Mouse (Mus musculus): ENCODE measurements around the gene Afap1l2. TPM values are rescaled to one million over a fixed set of nuclear protein-coding genes. Genes with fewer than 3 reads are reported as not detected.

Gene Afap1l2
- total RNA-seq, 2 experiments from 2014 or later, result 0.34 to 5.2 TPM

DNA sequence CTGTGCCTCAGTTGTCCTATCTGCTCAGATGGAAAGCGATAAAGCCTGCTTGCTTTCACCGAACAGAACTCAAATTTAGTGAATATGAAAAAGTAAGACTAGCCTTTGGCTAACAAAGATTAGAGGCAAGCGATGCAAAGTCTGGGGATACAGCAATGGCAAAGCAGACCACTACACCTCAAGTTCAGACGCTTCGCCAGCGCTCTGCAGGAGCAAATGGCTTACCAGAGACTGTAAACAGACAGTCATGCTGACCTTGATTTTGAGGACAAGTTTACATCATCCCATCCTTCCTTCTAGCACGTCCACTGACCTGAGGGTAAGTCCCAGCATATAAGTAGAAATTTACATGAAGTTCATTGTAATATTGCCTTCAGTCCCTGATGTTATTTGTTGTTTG, 61.8 kb downstream of the Afap1l2 start:
- ATAC-seq (replicated peaks; ENCODE audit: low FRiP score, poor library complexity, severe bottlenecking), result no peak

DNA sequence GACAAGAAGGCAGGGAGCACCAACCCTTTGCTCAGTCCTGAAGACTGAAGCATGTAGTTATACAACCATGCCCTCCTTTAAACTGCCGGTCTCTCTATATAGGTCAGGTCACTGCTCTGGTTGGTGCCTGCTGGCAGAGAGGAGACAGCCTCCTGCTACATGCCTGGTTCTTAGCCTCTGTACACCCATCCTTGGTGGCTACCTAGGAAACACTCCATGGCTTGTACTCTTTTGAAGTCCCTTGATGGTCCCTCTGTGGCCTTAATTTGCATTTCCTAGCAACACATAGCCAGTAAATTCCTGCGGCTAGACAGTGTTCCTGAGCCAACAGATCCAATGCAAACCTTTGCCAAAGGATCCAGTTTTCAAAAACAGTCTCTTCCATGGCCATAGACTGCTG, 62.4 kb downstream of the Afap1l2 start:
- no peak for ATAC-seq (replicated peaks; ENCODE audit: low FRiP score, poor library complexity, severe bottlenecking)

DNA sequence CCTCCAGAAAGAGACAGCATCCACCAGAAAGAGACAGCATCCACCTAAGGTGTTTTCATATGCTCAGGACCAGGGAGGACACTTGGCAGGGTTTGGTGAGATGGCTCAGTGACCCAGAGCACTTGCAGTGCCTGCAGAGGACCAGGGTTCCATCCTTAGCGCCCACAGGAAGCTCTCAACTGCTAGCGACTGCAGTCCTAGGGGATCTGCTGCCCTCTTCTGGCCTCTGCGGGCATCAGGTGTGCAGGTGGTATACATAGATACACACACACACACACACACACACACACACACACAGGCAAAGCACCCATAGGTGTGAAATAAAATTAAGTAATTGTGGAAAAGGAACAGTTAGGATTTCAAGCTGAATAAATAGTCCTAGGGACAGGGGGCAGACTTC, 63.2 kb downstream of the Afap1l2 start:
- no peak for ATAC-seq (replicated peaks; ENCODE audit: low FRiP score, poor library complexity, severe bottlenecking)

DNA sequence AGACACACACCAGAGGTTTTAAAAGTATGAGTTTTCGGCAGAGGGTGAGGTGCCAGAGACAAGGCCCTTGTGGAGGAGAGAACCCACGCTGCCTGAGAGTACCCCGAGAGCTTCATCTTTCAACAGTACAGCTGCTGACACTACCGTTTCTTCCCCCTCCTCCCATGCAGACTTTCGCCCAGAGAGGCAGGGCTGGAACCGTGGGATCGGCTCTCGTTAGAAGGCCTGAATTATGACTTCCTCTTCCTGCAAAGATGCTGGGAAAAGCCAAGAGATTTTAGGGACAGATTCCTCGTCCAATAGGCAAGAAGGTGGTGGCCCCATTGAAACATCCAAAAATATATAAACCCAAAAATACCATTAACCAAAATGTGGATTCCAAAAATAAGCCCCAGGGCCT, 63.8 kb downstream of the Afap1l2 start:
- ATAC-seq (replicated peaks; ENCODE audit: low FRiP score, poor library complexity, severe bottlenecking), result no peak

DNA sequence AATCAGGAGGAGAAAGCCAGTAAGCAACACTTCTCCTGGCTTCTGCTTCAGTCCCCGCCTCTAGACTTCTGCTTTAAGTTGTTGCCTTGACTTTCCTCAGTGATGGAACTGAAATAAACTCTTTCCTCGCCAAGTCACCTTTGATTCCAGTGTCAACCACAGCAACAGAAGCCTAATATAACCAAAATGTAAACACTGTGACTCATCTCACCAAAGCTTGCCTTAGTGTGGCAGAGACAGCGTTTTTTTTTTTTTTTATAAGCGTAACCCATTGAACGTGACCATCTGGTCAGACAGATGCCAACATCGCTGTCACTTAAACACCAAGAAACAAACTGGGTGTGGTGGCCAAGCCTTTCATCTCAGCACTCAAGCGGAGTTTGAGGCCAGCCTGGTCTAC, 65.8 kb downstream of the Afap1l2 start:
- no peak for ATAC-seq (replicated peaks; ENCODE audit: low FRiP score, poor library complexity, severe bottlenecking)

DNA sequence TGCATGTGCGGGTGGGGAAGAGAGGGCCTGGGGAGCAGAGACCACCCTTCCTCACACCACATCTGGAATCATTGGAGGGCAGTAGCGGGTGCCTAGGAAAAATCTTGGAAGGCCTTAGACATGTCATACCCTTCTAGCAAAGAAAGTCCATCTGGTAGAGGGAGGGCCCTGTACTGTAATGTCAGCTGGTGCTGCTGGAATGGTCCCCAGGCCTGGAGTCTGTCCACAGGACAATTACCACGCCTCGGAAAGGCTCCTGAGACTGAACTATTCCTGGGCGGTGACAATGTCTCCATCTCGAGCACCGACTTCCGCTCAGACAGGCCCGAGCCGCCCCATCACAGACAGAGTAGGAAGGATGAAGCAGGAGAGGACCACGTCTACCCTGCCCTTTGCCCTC, 67.5 kb downstream of the Afap1l2 start:
- ATAC-seq (replicated peaks; ENCODE audit: low FRiP score, poor library complexity, severe bottlenecking), result no peak

DNA sequence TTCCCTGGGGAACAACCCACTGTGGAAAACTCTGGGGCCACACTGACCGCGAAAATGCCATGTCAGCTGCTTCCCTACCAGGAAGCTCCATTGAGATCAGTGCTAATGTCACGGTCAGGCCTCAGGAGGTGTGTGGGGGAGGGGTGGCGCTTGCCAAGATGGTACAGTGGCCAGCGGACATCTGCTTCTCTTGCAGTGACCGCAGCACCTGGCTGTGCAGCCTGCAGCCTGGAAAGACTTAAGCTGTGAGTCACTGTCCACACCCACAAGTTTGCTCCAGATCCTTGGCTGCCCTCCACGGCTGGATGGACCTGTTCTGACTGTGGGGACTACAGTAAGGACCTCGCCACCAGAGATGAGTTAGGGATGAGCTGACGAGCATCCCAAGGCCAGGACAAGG, 68.2 kb downstream of the Afap1l2 start:
- ATAC-seq (replicated peaks; ENCODE audit: low FRiP score, poor library complexity, severe bottlenecking), result no peak

DNA sequence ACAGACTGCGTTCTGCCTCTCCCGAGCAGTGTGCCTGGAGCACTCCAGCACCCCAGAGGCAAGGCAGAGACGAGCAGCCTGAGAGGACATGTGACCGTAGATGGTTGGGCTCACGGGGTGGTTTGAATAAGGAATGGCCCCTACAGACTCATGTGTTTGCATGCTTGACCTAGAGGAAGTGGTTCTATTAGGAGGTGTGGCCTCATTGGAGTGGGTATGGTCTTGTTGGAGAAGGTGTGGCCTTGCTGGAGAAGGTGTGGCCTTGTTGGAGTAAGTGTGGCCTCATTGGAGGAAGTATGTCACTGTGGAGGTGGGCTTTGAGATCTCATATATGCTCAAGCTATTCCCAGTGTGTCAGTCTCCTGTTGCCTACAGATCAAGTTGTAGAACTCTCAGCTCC, 70.1 kb downstream of the Afap1l2 start:
- no peak for ATAC-seq (replicated peaks; ENCODE audit: low FRiP score, poor library complexity, severe bottlenecking)

DNA sequence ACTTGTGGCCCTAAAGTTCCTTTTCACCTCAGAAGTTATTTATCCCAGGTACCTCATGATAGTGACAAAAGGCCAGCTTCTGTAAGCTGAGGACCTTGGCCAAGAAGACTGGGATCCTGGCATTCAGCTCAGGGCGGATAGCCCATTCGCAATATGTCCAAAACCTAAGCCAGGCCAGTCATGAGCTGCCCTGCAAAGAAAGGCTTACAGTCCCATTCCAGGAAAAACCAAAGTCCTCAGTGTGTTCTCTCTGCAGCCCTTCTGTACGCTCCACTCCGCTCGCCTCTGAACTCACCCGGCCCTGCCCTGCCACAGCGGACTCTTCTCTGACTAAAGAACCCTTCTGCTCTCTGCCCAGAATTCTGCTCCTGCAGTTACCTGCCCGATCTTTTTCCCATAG, 71.8 kb downstream of the Afap1l2 start:
- ATAC-seq (replicated peaks; ENCODE audit: low FRiP score, poor library complexity, severe bottlenecking), result no peak

DNA sequence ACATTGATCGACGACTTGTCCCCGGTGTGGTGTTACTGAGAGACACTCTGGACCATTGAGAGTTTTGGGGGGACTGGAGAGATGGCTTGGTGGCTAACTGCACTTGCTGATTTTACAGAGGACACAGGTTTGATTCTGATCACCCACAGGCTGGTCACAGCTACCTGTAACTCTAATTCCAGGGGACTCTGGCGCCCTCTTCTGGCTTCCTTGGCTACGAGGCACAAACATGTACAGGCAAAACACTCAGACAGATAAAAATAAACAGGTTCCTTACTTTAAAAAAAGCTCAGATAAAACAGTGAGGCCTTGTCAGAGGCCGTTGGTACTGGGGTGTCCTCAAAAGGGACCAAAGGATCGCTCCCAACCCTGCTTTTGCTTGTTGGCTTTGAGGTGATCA, 72.3 kb downstream of the Afap1l2 start:
- ATAC-seq (replicated peaks; ENCODE audit: low FRiP score, poor library complexity, severe bottlenecking), result no peak

DNA sequence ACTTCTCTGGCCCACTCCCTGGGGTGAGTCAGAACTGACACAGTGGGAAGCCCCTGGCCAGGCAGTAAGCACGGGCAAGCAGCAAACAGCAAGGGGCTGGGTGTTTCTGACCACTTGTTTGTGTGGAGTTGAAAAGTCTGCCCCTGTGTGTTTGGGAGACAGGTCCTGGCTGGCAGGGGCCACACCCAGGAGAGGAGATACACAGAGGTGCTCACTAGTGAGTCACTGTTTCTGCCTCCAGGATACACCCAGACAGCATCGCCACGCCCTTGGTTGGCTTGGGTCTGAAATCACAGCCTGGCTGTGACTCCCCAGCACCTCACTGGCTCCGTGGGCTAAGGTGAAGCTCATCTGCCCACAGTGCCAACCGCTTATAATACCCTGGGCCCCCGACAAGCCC, 72.9 kb downstream of the Afap1l2 start:
- no peak for ATAC-seq (replicated peaks; ENCODE audit: low FRiP score, poor library complexity, severe bottlenecking)

DNA sequence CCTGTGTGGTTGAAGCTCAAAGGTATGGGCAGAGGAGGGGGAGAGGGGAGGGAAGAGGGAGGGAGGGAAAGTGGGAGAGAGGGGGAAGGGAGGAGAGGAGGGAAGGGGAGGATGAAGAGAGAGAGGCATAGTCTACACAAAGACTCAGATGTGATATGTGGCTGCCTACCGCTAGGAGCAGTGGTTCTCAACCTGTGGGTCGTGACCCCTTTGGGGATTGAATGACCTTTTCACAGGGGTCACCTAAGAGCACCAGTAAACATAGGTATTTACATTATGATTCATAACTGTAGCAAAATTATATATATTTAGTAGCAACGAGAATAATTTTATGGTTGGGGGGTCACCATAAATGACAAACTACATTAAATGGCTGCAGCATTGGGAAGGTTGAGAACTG, 74.2 kb downstream of the Afap1l2 start:
- no peak for ATAC-seq (replicated peaks; ENCODE audit: low FRiP score, poor library complexity, severe bottlenecking)

DNA sequence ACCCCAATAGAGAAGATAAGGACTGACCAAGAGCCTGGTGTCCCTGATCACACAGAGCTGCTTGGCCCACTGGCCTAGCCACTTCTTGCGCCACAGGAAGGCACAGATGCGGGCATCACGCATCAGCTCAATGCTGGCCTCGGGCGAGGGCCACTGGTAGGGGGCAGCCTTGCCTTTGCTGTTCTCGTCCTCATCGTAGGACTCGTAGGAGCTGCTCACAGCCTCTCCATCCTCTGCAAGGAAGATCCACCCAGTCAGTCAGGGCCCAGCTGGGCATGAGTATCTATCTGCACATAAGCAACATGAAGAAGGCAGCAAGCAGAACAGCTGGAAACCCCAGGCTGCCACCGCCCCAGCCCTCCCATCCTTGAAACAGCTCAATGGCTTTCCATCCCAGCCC, 78.0 kb downstream of the Afap1l2 start:
- ATAC-seq (replicated peaks; ENCODE audit: low FRiP score, poor library complexity, severe bottlenecking), result no peak

DNA sequence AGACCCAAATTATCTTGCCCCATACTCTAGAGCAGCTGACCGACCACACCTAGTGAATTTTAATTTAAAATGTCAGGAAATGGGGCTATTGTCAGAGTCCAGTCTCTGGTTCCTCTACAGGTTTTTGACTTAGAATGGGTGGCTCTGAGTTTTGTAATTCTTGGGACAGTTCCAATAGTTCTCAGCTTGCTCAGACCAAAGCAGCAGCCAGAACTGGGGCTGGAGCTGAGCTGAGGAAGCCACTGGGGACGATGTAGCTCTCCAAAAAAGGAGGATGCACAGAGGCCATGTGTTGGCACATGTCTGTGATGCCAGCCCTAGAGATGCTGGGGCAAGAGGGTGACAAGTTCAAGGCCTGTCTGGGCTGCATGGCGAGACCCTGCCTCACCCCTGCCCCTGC, 78.6 kb downstream of the Afap1l2 start:
- no peak for ATAC-seq (replicated peaks; ENCODE audit: low FRiP score, poor library complexity, severe bottlenecking)

DNA sequence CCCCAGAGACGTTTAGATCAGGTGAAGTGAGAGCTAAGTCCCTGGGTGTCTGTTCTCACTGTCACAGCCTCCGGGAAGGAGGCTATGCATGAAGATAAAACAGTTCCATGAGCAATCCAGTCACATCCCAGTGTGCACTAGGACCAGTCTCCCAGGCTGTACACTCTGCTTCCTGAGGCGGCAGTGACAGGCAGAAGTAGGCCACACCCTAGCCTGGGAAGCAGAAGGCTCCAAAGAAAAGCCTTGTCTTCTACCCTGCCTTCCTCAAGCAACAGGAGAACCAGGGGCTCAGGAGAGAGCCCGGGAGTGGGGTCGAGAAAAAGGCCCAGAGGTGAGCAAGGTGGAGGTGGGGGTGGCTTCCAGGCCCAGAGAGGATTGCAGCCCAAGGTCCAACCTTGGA, 86.3 kb downstream of the Afap1l2 start:
- ATAC-seq (replicated peaks; ENCODE audit: low FRiP score, poor library complexity, severe bottlenecking), result no peak

DNA sequence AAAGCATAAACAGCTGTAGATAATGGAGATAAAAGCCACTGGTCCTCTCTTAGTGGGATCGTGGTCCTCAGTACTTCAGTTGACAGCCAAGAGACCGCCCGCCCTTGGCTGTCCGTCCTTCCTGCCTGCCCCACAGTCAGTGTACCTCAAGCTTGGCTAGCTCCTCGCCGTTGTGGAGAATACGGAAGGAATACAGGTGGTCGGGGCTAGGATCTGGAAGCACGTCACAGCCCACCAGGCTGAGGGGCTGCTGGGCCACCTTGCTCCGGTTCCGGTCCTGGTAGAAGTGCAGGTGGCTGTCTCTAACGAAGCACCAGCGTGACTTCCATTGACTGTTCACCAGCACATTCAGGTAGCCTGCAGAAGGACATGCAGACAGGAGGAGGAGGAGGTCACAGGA, 87.8 kb downstream of the Afap1l2 start:
- ATAC-seq (replicated peaks; ENCODE audit: low FRiP score, poor library complexity, severe bottlenecking), result no peak

DNA sequence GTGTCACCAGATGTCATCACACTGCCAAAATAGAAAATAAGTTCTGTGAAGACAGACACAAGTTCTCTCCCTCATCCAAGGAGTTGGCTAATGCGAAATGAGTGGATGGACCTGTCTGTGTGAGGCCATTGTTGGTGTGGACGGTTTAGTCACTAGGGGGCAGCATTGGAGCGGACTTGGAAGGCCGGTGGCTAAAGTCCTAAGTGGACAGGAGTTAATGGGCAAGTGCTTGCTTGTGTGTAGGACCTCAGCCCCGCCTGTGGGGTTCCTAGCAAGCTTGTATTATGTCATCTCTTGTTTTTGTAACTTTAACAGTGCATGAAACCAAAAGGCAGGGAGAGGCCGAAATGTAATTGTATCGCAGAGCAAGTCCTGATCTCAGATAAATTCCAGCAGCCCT, 88.4 kb downstream of the Afap1l2 start:
- ATAC-seq (replicated peaks; ENCODE audit: low FRiP score, poor library complexity, severe bottlenecking), result no peak

DNA sequence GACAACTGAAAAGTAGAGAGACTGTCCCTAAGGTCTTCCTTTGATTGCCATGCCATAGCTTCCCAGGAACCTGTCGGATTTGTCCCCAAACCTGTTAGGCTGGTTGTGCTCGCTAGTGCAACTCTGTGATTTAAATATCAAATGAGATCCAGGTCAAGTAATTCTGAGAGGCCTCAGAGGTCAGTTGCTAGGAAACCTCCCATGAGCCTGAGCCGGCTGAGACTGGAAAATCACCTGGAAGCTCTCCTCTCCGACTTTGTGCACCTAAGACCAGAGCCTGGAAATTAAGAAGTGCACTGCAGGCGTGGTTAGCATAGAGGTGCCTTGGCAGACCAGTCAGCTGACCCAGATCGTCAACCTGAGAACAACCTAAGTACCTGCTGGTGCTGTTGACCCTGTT, 92.9 kb downstream of the Afap1l2 start:
- no peak for ATAC-seq (replicated peaks; ENCODE audit: low FRiP score, poor library complexity, severe bottlenecking)

DNA sequence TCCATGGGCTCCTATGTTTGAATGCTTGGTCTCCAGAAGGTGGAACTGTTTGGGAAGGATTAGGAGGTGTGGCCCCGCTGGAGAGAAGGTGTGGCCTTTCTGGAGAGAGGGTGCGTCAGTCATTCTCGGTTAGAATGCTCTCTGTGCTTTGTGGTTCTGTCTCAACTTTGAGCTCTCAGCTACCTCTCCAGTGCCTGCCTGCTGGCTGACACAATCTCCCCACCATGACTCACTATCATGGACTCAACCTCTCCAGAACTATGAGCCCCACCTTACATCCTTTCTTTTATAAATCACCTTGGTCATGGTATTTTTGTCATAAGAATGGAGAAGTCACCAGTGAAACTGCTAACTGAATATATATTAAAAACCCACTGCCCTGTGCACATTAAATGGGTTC, 93.4 kb downstream of the Afap1l2 start:
- ATAC-seq (replicated peaks; ENCODE audit: low FRiP score, poor library complexity, severe bottlenecking), result no peak

DNA sequence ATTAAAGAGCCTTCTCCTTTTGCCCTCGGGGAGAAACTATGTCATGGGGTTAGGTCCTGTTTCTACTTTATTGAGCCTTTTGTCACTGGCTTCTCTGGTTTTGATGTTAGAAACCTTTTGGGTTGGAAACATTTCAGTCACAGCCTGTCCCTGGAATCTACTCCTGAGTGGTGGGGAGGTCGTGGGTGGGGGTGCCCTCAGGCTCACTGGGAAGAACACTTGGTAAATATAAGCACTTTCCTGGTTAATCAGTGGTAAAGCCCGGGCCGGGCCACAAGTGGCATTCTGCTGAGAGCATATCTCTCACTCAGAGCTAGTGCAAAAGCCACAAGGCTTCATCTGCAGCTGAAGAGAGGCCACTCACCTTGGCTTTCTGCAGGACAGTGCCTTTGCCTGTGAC, 94.3 kb downstream of the Afap1l2 start:
- no peak for ATAC-seq (replicated peaks; ENCODE audit: low FRiP score, poor library complexity, severe bottlenecking)

DNA sequence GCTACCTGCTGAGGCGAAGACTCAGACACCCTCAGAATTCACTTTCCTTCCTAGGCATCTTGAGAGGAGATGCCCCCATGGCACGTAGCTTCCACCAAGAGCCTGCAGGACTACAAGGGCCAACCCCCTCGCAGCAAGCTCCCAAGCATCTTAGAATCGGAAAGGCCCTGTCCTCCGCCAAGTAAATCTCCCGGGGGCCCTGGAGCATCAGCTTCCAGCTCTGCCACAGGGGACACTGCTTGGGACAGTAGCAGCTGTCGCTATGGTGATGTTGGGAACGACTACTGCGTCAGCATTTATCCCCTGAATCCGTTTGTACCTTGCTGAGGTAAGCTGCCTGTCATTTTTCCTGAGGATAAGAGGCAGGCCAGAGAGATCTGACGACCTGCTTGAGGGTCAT, 97.5 kb downstream of the Afap1l2 start:
- no peak for ATAC-seq (replicated peaks; ENCODE audit: low FRiP score, poor library complexity, severe bottlenecking)

DNA sequence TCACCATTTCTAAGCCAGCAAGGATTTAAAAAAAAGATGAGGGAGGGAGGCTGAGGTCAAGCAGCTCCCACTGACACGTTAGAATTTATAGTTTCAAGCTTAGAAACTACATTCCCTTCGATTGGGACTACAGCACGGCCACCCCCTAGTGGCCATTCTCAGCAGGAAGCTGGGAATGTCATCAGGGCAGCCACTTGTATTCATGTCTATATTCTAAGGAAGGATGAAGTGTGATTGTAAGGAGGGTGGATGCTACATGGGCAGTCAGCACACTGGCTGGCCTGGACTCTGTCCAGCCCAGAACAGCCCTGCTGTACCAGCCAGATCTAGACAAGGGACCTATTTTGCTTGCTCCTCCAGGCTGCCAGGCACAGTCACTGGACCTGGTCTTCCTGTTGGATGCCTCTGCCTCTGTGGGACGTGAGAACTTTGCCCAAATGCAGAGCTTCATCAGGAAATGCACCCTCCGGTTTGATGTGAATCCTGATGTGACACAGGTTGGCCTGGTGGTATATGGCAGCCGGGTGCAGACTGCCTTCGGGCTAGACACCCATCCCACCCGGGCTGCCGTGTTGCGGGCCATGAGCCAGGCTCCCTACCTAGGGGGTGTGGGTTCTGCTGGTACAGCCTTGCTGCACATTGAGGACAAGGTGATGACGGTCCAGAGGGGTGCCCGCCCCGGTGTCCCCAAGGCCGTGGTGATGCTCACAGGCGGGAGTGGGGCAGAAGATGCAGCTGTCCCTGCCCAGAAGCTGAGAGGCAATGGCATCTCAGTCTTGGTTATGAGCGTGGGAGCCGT, 99.4 kb downstream of the Afap1l2 start:
- ATAC-seq (replicated peaks; ENCODE audit: low FRiP score, poor library complexity, severe bottlenecking), result no peak
